Mouse (Mus musculus): ENCODE data around the gene Med6.

DNA sequence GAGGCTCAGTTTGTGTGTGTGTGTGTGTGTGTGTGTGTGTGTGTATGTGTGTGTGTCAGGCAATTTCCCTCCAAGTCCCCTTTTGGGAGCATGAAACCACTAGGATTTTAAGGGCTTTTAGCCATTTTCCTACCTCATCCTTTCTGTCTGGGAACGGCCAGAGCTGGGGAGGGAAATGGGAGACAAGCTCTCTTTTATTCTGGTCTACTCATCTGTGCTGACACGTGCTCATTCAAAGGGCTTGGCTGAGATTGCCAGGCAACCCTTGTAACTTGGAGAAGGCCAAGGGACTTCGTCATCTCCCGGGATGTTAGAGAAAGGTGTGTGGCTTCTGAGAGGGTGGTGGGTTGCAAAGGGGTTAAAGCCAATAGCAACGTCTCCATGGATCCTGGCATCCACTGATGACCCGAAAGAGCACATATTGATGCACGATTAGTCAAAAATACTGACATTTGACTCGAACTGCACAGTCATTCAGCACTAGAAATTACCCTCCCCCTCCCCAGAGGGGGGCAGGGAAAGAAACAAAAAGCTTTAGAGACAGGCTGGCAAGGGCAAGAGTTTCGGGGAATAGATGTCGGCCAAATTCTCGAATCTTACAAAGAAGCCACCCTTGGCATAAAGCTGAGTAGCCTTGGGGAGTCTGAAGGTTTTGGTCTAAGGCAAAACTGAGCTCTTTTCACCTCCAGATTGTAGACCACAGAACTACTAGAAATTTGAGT is 47.7 kb upstream of the Med6 start:
- TF ChIP-seq CTCF (conservative IDR thresholded peaks at IDR 0.05; ENCODE audit: low read length) (no peak), POU5F1 (IDR thresholded peaks at IDR 0.05; ENCODE audit: borderline replicate concordance, low read length) (no peak), NANOG (IDR thresholded peaks at IDR 0.05; ENCODE audit: borderline replicate concordance, low read length) (no peak)
